Mouse (Mus musculus) kidney, postnatal 36 days (tissue): ENCODE results near the gene Ppm1b.

Source experiments
- DNase-seq, 2 experiments: peaks; one replicate each; pipeline ENCODE4 v3.0.0; 2021 to 2022; ENCODE audit warnings: mixed read lengths in 2 of 2

Gene Ppm1b

GRCm38 (mm10) chr17:85024237-85024636, 67.7 kb downstream of the Ppm1b start:
- no peak for DNase-seq

GRCm38 (mm10) chr17:85025151-85025550, 68.6 kb downstream of the Ppm1b start:
- peak in 1 of 2 experiments; percentile 51 for DNase-seq

GRCm38 (mm10) chr17:85026436-85026835, 69.9 kb downstream of the Ppm1b start:
- DNase-seq: no peak

GRCm38 (mm10) chr17:85027247-85027646, 70.7 kb downstream of the Ppm1b start:
- DNase-seq: peak in 1 of 2 experiments; percentile 73

GRCm38 (mm10) chr17:85028093-85028739, 71.7 kb downstream of the Ppm1b start, which contains the start of gene Slc3a1:
Gene Slc3a1 (plus strand): TSS chr17:85028376.
- peak in 1 of 2 experiments; percentile 61 for DNase-seq

- peak in 1 of 2 experiments; percentile 57 for DNase-seq
These were observed 72.3 kb downstream of the Ppm1b start for GRCm38 (mm10) chr17:85028797-85029196.

GRCm38 (mm10) chr17:85030651-85031050, 74.1 kb downstream of the Ppm1b start:
- DNase-seq: peak in 1 of 2 experiments; percentile 50

- no peak for DNase-seq
These were observed 76.5 kb downstream of the Ppm1b start for GRCm38 (mm10) chr17:85033087-85033486.

- no peak for DNase-seq
These were observed 77.5 kb downstream of the Ppm1b start for GRCm38 (mm10) chr17:85034068-85034467.

GRCm38 (mm10) chr17:85037855-85038254, 81.3 kb downstream of the Ppm1b start:
- DNase-seq: no peak

- no peak for DNase-seq
These were observed 81.8 kb downstream of the Ppm1b start for GRCm38 (mm10) chr17:85038311-85038710.

- no peak for DNase-seq
These were observed 82.2 kb downstream of the Ppm1b start for GRCm38 (mm10) chr17:85038761-85039160.

GRCm38 (mm10) chr17:85040913-85041312, 84.4 kb downstream of the Ppm1b start:
- peak; percentile 76 to 88 for DNase-seq

- peak; percentile 78 to 90 for DNase-seq
These were observed 85.9 kb downstream of the Ppm1b start for GRCm38 (mm10) chr17:85042419-85042818.

GRCm38 (mm10) chr17:85043404-85043816, 86.9 kb downstream of the Ppm1b start:
- DNase-seq: peak in 1 of 2 experiments; percentile 77

- DNase-seq: peak; percentile 77 to 87
These were observed 87.9 kb downstream of the Ppm1b start for GRCm38 (mm10) chr17:85044466-85044865.

GRCm38 (mm10) chr17:85045160-85045559, 88.6 kb downstream of the Ppm1b start:
- no peak for DNase-seq

- peak in 1 of 2 experiments; percentile 55 for DNase-seq
These were observed 91.8 kb downstream of the Ppm1b start for GRCm38 (mm10) chr17:85048379-85048778.

GRCm38 (mm10) chr17:85058276-85058675, 101.7 kb downstream of the Ppm1b start:
- no peak for DNase-seq

GRCm38 (mm10) chr17:85059136-85059535, 102.6 kb downstream of the Ppm1b start:
- DNase-seq: no peak

GRCm38 (mm10) chr17:85063560-85063959, 107.0 kb downstream of the Ppm1b start:
- DNase-seq: no peak

- peak in 1 of 2 experiments; percentile 27 for DNase-seq
These were observed 110.8 kb downstream of the Ppm1b start for GRCm38 (mm10) chr17:85067331-85067730.

GRCm38 (mm10) chr17:85070658-85071057, 114.1 kb downstream of the Ppm1b start:
- DNase-seq: no peak

GRCm38 (mm10) chr17:85071088-85071775, 114.7 kb downstream of the Ppm1b start:
- DNase-seq: no peak
